Mouse (Mus musculus): ENCODE measurements around the gene Sptlc2.
"Not testable (repeated sequence)": the region's sequence is repeated elsewhere in the genome, so short reads cannot be mapped to it uniquely, and the experiment has no call there.

Sptlc2 gene

DNA sequence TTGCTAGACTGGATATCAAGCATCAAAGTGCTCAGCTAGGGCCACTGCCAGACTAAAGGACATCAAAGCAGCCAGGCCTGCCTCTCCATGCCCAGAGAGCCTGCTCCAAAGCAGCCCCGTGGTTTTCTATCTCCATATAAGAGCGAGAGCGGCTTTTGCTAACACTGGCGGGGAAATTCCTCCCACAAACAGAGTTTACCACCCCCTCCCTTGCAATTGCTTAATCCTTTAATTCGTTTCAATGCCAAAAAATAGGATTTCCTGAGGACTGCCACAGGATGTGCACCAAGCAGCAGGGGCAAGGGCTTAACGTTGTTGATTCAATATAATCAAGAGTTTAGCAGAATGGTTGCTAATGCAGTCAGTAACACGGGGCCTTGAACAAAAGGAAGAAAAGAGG, 60.5 kb downstream of the Sptlc2 start:
- no peak for DNase-seq

DNA sequence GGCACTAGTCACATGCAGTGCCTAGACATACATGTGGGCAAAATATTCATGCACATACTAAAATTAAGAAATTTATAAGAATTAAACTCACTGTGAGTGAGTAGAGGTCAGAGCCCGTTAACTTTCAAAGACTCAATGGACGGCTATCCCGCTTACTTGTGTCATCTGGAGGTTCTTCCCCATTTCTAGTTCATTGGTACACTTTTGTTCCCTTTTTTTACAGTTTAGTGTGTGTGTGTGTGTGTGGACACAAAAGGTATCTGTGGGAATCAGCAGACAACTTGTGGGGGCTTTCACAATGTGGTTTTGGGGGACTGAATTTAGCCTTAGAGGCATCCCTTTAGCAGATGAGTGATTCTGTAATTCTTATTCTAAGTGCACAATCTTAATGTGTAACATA, 62.7 kb downstream of the Sptlc2 start:
- no peak for DNase-seq

DNA sequence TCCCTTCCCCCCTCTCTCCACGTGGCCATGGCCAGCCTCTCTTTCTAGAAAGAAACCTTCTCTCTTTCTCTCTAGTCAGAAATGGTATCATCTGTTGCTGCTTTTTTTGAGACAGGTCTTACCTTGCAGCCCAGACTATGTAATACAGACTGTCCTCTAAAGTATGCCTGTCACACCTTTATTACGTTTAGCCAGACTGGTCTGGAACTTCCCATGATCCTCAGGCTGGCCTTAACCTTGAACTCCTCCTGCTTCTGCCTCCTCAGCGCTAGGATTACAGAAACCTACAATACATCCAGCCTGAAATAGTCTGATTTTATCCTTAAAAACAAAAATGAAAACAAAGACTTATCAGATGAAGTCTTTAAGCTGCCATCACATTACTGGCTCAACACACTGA, 68.9 kb downstream of the Sptlc2 start:
- DNase-seq, result no peak

DNA sequence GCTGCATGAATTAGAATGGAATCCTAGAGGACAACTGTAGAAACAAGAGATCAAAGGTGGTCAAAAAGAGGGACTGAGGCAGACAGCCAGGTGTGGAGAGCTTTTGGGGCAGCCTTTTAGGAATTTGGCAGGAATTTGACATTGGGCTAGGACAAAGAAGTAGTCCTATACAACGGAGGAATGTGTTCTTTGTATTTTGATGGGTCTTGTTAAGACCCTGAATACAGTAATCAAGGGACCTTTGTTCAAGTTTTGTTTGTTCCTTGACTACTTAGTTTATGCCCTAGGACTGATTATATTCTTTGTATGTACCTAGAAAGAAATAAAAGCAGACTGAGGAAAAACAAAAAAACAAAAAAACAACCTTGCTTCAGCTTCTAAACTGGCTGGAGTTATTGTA, 70.2 kb downstream of the Sptlc2 start:
- DNase-seq, result no peak

DNA sequence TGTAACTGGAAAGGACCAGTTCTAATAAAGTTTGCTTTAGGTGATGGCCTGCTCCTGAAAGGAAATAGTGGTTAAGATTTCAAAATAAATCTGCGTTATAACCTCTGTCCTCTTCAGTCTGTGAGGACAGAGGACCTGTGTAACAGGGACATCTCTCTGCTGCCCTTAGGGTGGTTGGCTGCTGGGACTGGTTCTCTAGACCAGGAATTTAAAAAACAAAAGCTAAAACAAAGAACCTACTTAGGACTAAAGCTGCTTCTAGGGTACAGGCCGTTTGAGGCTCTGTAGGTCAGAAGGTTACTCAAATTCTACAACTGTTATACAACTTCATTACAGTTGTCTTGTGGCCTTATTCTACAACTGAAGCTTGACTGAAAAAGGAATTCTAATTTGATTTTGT, 75.1 kb downstream of the Sptlc2 start:
- DNase-seq, result no peak

DNA sequence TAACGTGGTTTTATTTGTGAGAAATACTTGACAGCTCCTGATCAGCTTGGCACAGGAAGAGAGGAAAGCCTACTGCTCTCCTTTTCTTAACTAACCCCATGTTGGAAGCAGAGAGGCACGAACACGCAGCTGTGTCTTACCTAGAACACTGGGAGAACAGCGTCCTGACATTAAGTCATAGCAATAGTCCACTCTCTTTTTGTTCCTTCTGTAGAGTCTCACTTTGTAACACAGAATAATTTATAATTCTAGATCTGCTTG, 81.6 kb downstream of the Sptlc2 start:
- DNase-seq, result not testable (repeated sequence)

DNA sequence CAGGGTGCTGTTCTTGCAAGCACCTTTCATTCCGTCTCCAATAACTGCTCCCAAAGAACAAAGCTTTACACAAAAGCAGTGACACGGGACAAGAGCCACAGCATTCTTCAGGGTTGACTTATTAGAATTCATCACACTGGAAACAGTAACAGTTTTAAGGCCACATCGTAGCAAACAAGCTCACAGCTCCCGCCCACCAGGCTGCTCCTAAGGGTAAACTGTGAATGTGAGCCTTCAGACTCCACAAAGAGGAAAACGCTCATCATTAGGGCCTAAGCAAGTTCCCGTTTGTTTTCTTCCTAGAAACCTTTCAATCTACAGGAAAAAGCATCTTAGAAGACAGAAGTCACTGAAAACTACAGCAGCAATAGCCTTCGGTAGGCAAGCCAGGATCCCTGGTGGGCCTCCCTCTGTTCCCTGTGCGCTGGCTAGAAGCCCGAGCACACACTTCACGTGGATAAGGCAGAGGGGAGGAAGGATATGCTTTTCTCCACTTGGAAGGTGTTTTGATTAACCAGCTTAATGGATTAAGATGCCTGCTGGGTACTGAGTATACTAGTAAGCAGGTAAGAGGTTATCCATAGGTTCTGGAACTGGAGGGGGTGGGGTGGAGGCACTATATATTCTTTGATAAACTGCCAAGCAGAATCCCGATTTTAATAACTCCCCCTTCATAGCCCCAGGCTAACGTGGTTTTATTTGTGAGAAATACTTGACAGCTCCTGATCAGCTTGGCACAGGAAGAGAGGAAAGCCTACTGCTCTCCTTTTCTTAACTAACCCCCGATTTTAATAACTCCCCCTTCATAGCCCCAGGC, 82.2 kb downstream of the Sptlc2 start:
- DNase-seq, result peak; percentile 36 to 50

DNA sequence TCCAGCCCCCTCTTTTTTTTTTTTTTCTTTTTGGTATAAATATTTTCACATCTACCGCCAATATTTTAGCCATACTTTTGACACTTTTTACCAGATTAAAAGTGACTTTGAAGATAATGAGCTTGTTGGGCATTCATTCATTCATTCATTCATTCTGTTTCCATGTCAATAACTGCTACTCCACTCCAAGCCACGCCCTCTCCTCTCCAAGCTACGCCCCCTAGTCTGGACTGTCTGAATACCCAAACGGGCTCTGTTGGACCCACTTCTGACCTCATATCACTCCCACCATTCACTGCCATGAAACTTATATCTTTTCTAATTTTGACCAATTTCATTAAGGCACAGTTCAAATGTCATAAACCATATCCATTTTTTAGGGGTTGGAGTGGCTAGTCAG, 87.0 kb downstream of the Sptlc2 start:
- no peak for DNase-seq

DNA sequence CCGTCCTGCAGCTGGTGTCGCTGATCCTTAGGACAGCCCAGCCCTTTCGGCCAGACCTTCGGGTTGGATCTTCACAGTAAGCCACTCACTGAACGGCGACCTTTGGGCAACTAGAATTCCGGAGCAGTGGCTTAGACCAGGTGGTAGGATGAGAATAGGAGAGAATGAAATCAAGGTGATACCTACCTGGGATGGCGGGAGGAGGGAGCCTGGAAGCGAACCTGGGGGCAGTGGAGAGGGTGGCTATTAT, 87.8 kb downstream of the Sptlc2 start:
- no peak for DNase-seq

DNA sequence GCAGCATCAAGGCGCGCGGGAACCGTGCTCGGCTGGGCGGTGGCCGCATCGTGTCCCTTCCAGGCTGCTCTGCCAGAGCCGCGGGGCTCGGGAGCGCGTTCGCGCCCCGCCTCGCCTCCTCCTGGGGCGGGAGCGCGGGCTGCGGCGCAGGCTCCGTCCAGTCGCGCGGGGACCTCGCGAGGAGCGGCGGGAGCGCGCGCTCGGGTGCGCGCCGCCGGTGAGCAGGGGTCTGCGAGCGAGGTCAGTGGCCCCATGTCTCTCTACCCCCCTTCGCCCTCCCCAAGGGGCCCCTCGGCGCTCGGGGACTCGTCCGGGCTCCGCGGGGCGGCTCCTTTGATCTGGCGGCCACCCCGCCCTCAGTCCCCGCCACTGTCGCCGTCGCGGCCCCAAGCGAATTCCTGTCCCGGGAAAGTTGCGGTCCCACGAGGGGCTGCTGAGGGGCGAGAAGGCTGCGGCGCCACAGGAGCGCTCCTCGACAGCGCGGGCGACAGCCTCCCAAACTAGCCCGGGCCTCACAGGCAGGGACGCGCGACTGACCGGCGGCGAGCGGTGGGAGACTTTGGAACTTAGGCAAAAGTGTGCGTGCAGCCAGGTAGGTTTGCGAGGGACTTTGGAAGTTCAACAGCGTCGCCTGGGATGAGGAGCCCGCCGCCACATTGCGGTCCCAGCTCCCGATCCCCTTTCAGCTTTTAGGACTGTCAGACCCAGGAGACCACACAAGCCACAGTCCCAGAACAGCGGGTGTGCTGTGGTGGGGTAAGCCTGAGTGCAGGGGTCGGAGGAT, 88.3 kb downstream of the Sptlc2 start, which contains the start of gene Ism2:
Gene Ism2, minus strand, starts transcription at position 49 of the 784 bp plus-strand sequence.
- DNase-seq, result no peak

DNA sequence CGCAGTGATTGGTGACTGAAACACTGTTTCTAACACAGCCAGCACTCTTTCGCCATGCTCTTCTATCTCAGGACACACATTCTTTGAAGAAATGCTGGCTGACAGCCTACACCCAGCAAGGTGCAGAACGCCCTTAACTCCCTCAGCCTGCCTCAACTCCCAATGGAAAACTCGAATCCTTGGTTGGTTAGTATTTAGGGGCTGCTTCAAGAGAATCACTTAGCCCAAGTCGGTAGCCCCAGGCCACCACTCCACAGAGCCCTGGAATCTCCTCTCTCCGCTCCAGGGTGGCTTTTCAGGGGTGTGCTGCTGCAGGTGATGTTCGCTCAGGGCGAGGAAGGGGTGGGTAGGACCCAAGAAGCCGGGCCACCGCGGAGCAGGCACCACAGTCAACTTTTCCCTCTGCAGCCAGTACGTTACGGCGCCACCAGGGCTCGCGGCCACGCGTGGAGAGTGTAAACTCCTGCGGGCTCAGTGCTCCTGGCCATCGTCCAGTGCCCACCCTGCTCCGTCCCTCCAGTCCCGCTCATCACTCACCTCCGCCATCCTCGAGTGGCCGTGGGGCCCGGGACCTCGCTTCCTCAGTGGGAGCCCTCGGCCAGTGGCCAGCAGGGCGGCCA, 89.0 kb downstream of the Sptlc2 start:
- peak; percentile 23 to 31 for DNase-seq

DNA sequence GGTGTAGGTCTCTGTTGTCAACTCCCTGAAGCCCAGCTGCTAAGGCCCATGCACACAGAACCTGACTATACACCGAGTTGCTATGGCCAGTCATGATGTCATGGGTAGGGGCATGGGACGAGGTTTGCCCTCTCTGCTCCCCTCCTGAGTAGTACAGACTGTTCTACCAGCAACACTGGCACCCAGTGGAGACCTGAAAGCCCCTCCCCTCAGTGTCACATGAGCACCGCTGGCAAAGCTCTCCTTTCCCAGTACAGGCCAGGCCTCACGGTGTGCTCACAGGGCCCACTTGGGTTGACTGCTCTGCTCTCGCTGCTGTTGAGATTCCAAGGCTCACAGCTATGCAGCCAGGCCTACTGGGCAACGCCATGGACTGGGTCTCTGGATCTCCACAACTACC, 94.2 kb downstream of the Sptlc2 start:
- DNase-seq, result no peak

DNA sequence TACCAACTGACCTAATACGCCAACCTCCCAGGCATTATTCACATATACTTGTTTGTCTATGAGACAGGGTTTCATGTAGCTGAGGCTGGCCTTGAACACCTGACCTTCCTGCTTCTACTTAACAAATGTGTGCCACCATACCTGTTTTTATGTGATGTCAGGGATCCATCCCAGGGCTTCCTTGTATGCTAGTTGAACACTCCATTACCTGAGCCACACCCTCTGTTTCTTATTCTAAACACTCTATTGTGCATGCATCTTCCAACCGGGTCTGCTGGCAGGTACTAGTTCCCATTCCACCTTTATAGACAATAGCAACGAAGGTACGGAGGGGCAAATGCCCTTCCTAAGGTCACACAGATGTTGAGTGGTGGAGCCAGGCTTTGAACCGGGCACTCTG, 99.1 kb downstream of the Sptlc2 start:
- no peak for DNase-seq

DNA sequence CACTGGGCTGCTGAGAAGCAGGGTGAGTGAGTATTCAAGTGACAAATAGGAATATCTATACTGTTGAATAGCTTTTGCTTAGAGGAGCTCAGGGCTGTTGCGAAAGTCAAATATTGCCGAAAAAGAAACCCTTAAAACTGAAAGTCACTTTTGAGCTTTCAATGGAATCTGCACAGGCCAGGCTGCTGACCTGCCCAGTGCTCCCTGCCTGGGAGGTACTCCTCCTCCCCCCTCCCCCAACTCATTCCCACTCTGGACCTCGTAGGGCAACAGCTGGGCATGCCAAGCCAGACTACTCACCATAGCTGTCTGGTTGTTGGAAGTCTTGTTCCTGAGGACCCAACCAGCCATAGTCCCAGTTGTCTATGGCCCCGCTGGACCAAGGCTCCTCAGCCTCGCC, 103.4 kb downstream of the Sptlc2 start:
- no peak for DNase-seq

DNA sequence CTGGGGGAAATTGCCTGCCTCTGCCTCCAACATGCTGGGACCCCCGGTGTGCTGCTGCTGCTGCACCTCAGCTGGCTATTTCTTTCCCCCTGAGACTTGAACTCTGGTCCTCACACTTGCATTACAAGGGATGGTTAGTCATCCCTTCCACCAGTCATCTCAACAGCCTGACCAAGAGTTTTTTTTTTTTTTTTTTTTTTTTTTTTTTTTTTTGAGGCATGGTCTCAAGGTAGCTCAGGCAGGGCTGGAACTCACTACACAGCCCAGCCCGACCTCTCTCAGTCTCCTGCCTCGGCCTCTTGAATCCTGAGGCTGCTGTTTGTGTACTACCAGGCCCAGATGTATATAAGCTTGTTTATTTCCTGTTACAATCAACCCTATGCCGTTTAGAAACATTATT, 103.9 kb downstream of the Sptlc2 start:
- DNase-seq, result no peak

DNA sequence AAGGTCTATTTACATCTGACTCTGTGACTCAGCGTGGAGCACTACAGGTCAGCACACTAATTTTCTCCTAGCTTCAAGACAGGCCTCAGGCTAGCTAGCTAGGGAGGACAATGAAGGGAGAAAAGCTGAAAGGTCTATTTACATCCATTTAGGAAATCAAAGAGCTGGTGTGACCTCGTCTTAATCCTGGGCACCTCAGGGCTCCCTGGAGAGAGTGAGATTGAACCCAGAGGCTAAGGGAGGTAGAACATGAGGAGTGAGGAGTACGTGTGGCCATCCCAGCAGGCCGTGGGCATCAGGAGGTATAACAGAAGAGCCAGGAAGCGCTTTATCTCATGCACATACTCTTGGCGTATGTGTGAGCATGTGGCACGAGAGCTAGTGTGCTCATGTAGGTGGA, 104.4 kb downstream of the Sptlc2 start:
- DNase-seq, result no peak

DNA sequence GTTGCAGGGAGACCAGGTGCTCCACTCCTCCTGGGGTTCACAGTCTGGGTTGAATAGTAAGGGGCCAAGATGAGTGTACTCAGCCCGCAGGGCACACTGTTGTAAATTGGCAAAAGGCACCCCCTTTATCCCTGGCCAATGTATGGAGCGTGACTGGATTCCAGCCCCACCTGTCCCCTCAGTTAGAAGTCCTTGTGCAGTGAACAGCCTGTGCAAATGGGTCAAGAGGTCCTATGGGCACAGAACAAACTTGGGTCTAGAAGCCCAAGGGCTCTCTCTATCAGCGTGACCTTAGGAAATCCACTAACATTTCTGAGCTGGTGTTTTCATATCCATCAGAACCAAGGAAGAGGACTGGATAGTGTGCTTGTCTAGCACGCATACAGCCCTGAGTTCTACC, 105.4 kb downstream of the Sptlc2 start:
- no peak for DNase-seq

DNA sequence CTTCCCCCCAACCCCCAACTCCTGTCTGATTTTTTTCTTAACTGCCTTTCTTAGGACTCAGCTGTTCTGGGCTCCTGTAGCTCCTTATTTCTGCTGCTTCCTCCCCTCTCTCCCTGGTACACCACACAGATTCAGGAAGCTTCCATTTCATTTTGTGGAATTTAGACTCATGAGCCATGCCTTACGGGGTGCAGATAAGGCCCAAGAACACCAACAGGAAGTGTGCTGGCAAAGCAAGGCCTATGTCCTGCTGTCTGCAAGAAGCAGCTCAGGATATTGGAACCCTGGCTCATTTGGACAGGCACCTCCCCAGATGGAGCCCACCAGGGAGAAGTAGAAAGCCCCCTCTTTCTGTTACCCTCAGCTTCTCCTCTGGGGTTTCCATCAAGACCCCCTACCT, 106.4 kb downstream of the Sptlc2 start:
- no peak for DNase-seq

DNA sequence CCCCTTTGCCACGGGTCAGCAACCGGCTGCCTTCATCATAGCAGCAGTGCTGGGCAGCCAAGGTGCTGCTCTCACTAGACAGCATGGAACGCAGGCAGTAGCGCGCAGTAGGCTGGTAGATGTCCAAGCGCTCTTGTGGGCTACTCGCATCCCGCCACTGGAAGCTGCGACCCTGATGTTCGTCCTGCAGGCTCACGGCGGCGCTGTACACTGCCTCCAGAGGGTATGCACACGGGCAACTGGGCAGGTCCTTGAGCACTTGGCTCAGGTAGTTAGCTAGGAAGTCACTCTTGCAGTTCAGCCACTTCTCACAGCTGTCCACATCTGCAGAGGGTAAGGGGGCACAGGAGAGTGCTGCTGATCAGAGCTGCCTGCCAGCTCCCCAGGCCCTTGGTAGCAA, 108.3 kb downstream of the Sptlc2 start:
- DNase-seq, result no peak

DNA sequence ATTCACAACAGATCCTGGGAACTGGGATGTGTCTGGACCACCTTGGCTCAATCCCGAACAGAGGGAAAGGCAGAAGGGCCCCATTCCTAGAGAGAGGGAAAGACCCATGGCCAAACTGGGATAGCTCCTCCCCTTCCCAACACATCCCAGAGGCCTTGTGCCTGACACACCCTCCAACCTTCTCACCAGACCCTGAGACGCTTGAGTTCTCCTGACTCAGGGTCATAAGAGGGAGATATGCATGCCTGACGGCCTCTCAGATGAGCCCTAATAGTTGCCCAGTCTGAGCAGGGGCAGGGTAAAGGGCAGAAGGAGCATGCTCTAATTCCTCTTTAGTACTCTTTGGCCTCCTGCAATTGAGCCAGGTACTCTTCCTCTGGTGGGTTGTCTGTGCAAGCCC, 108.8 kb downstream of the Sptlc2 start:
- DNase-seq, result no peak

DNA sequence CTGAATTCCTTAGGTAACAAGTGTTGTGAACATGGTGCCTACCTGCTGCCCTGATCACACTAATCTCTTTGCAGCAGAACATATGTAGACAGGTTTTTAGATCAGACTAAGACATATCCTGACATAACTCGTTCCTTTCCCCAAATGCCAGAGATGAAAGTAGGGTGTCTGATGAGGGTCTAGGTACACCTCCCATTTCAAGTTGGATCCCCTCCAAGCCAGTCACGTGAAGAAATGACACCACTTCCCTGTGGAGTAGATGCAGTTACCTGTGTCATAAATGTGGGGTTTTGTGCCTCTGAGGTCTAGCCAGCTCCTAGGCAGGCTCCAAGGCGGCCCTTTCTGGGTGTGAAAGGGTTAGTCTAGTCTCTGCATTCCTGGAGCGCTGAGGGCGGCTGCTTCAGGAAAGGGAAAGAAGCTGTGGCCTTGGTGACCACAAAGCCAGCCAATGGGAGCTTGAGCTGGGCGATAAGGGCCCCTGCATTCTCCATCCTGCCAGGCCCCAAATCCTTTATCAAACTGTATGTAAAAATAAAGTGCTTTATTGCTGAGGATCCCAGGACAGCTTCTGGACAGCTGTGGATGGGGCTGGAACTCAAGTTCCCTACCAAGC, 109.9 kb downstream of the Sptlc2 start:
- no peak for DNase-seq

DNA sequence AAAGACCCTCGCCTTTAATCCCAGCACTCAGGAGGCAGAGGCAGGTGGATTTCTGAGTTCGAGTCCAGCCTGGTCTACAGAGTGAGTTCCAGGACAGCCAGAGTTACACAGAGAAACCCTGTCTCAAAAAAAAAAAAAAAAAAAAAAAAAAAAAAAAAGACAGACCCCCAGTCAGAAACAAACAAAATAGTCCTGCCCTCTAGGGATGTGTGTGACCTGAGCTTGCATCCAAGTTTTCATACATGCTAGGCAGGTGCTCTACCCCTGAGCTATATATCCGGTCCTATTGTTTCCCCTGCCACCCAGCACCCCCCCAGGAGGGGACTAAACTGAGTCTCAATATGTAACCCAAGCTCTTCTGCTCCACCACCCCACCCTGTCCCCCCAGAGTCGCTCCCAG, 110.9 kb downstream of the Sptlc2 start:
- not testable (repeated sequence) for DNase-seq

DNA sequence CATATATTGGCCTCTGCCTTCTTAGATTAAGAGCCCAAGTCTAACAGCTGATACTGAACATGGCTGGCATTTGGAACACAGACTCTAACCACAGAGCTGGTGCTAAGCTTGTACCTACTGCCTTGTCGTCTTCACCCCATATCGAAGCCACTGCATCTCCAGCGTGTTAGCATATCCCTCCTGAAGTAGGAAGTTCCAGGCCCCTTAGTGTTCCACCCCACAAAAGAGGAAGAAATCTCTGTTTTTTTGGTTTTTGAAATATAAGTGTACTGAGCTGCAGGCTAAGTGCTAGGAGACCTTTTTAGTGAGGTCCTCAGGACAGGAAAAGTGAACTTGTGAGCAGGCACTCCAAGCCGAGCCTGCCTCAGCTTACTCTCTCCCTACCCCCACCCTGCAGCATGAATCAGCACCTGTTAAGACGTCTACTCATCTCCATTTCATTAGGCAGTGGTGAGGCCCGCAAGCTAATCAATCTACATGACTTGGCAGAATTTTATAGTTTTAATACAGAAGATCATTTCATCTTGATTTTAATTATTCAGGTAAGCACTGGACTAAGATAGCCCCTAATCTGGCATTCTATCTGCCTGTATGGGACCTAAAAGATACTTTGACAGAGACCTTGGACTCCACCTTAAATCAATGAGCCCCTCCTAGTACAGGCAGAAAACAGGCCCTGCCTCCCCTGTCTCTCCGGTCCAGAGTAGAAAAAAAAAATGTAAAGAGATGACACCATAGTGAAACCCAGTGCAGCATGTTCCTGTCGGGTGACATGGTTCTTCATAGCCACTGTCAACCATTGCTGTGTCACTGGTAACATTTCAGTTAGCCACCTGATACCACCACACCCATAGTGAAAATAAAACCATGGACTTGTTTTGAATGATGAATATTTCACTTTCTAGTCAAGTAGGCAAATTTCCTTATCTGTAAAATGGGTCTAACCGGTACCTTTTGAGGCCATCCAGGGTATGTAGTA, 113.0 kb downstream of the Sptlc2 start:
- no peak for DNase-seq

Measured in cerebellum, postnatal 36 days (tissue).